Mouse (Mus musculus) forebrain, embryonic 14.5 days (tissue): Measurements from ENCODE around the gene Kcnj16. TPM values are rescaled to one million over a fixed set of nuclear protein-coding genes. Genes with fewer than 3 reads are reported as not detected.
A peak's percentile ranks its signal among the peaks of the same experiment; 100 is the strongest.

Experiments used
- ATAC-seq: fragments of 200-750 bp; cut with Nextera tagmentation; 2 replicates; pipeline ENCODE4 v1.8.0; 2017; ENCODE audit warnings: mild to moderate bottlenecking, moderate library complexity
- DNase-seq: peaks from one replicate; pipeline ENCODE4 v3.0.0-alpha.2; 2015; ENCODE audit warnings: low spot score
- H3K27ac ChIP-seq: fragments of 300-500 bp; sonication (generic); 2 replicates; pipeline ENCODE4 v1.5.1; 2014; ENCODE audit warnings: low read depth, mild to moderate bottlenecking, control low read depth, low read length, moderate library complexity
- H3K27me3 ChIP-seq: fragments of 300-500 bp; sonication (generic); replicated peaks from 2 replicates; pipeline ENCODE4 v1.6.1; 2014; ENCODE audit warnings: low read length, control low read depth, mixed read lengths; ENCODE audit not compliant: control insufficient read depth, insufficient read depth
- H3K36me3 ChIP-seq: fragments of 300-500 bp; sonication (generic); 2 replicates; pipeline ENCODE4 v1.6.1; 2014; ENCODE audit warnings: low read length, control low read depth; ENCODE audit not compliant: control insufficient read depth, insufficient read depth
- H3K4me1 ChIP-seq: fragments of 300-500 bp; sonication (generic); 2 replicates; pipeline ENCODE4 v1.6.1; 2014; ENCODE audit warnings: antibody characterized with exemption, low read length, control low read depth; ENCODE audit not compliant: control insufficient read depth, insufficient read depth
- H3K4me2 ChIP-seq: fragments of 300-500 bp; sonication (generic); 2 replicates; pipeline ENCODE4 v1.6.1; 2014; ENCODE audit warnings: mild to moderate bottlenecking, control low read depth, low read length
- H3K4me3 ChIP-seq: fragments of 300-500 bp; sonication (generic); 2 replicates; pipeline ENCODE4 v1.5.1; 2014; ENCODE audit warnings: low read depth, low read length, control low read depth
- H3K9ac ChIP-seq: fragments of 300-500 bp; sonication (generic); 2 replicates; pipeline ENCODE4 v1.6.1; 2014; ENCODE audit warnings: mild to moderate bottlenecking, low read length, control low read depth, moderate library complexity
- H3K9me3 ChIP-seq: fragments of 300-500 bp; sonication (generic); replicated peaks from 2 replicates; pipeline ENCODE4 v1.6.1; 2016; ENCODE audit warnings: low read length, control low read depth, mixed read lengths; ENCODE audit not compliant: control insufficient read depth
- WGBS: fragments of 180-500 bp; shearing (Covaris S2); extraction: QIAGEN DNeasy Blood & Tissue Kit; methylation state at CpG from one replicate; pipeline ENCODE4 v1.1.7; 2014; 5-methylcytosine and 5-hydroxymethylcytosine counted together
- polyA plus RNA-seq: library from polyadenylated mRNA; unstranded; fragments of >200 nt; fragmentation: Nextera tagmentation; extraction: Ambion mirVana; gene quantifications from 2 replicates; pipeline ENCODE4 v1.2.1, GENCODE M21; 2014

Kcnj16 gene
- polyA plus RNA-seq, result 0.14 TPM in 1 of 2 replicates, not detected in the other

DNA sequence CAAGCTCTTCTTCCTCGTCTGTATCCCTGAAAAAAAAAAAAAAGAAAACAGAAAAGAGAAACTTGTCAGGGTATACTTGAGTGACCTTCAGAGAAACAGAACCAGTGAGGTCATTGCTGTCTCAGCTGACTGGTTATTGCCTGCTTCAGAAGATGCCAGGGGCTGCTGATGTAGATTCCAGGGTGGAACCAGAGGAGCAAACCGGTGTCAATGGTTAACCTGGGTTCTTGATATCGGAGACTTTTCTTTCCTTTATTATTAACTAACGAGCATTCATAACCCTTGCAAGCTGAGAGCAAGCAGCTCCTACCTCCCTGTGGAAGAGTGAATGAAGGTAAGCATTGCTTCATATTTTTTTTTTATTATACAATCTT lies at the start of gene Kcnj16:
Gene Kcnj16, plus strand, starts transcription at position 272 of the 374 bp plus-strand sequence.
- DNase-seq, result no peak
- Histone ChIP-seq H3K36me3 (no peaks in the 10 kb centered on the region), H3K27me3 (no peaks in the 10 kb centered on the region), H3K9ac (no peak within 1 kb of the TSS), H3K4me1 (no peaks in the 10 kb centered on the region), H3K9me3 (no peaks in the 10 kb centered on the region), H3K27ac (no peak within 1 kb of the TSS), H3K4me3 (no peak within 1 kb of the TSS), H3K4me2 (no peak within 1 kb of the TSS)
- no peak for ATAC-seq
- 69% methylated on average over 4 of the region's 4 CpGs for WGBS

DNA sequence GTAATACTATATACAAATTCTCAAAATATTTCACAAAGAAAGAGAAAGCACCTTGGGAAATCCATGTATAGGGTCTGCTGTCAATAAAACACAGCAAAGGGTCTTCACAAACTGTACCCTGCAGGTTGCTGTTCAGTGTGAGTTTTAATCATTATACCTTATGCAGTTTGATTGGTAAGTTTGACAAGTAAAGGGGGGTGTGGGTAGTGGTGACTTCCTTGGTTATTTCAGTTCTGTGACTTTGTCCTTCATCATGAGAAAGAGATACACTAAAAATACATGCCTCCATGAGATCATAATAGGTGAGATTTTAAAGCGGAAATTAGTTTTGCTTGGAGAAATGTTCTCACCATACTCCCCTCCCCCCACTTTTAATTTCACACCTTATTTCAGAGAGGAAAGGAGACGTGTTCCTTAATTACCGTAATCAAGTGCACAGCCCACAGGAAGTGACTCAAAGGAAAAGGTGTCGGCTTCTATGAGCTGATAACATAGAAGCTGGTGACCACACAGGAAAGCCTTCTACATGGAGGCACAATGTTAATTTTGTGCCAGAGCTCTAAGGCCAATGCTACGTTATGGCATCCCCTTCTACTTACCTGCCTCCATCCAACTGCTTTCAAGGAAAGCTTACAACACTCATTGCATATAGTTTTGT lies 48.9 kb upstream of the Kcnj16 start:
- ATAC-seq (no peak), DNase-seq (no peak)
- H3K27ac ChIP-seq, result no peak overlapping the region
- H3K4me1 ChIP-seq, result no peaks in the 10 kb centered on the region
- H3K27me3 ChIP-seq, result no peaks in the 10 kb centered on the region
- no peak overlapping the region for H3K4me3 ChIP-seq
- no peak overlapping the region for H3K4me2 ChIP-seq
- H3K36me3 ChIP-seq, result no peaks in the 10 kb centered on the region
- no peak overlapping the region for H3K9ac ChIP-seq
- H3K9me3 ChIP-seq, result no peaks in the 10 kb centered on the region
- 82% methylated on average over 5 of the region's 5 CpGs for WGBS

GRCm38 (mm10) chr11:110935699-110936098 lies 32.1 kb upstream of the Kcnj16 start:
- Histone ChIP-seq H3K4me1 (no peaks in the 10 kb centered on the region), H3K9me3 (no peaks in the 10 kb centered on the region), H3K4me2 (no peak overlapping the region), H3K27ac (no peak overlapping the region), H3K36me3 (no peaks in the 10 kb centered on the region), H3K4me3 (no peak overlapping the region), H3K27me3 (no peaks in the 10 kb centered on the region), H3K9ac (no peak overlapping the region)
- no peak for ATAC-seq
- peak; percentile 43 for DNase-seq
- WGBS, result 46% methylated on average over 3 of the region's 3 CpGs

DNA sequence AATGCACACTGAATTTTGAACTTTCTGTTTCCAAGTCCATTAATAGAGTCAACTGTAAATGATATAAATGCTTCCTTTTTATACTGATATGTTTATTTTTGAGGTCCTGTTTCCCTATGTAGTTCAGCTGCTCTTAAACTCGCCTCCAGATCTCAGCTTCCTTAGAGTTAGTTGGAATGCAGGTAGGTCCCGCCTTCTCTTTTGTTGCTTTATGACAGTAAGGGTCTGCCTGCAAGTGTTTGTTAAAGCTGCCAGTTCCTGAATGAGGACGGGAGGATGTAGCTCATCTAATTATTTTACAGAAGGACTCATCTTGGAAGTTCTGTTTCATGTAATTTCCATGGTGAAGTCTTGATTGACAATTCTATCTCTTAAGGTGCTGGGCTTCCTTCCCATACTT lies 25.6 kb upstream of the Kcnj16 start:
- ATAC-seq (no peak), DNase-seq (no peak)
- Histone ChIP-seq H3K4me1 (no peaks in the 10 kb centered on the region), H3K4me2 (no peak overlapping the region), H3K36me3 (no peaks in the 10 kb centered on the region), H3K9me3 (no peaks in the 10 kb centered on the region), H3K27me3 (no peaks in the 10 kb centered on the region), H3K27ac (no peak overlapping the region), H3K4me3 (no peak overlapping the region), H3K9ac (no peak overlapping the region)
- WGBS, result 37% methylated on average over 3 of the region's 3 CpGs

DNA sequence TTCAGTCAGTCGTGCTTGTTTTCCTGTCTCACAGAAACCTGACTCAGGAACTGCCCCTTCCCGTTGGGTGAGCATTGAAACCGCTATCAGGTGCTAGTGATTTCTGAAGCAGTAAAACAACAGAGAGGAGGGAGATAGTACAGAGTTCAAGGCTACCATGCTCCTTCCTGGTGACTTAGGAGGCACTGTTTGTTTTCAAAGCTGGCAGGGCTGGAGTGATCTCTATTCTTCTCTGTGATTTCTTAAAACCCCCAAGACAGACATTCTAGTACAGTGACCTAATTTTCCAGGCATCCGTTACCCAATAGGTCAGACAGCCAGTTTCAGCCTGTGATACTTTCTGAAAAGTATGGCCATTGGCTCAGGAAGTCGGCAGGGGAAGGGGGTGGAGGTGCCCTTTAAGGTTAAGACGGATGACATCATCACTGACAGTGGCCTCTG lies 25.1 kb upstream of the Kcnj16 start:
- no peaks in the 10 kb centered on the region for H3K36me3 ChIP-seq
- H3K9ac ChIP-seq, result no peak overlapping the region
- no peak for DNase-seq
- no peaks in the 10 kb centered on the region for H3K9me3 ChIP-seq
- no peaks in the 10 kb centered on the region for H3K27me3 ChIP-seq
- ATAC-seq, result no peak
- WGBS, result 61% methylated on average over 6 of the region's 6 CpGs
- no peak overlapping the region for H3K4me3 ChIP-seq
- H3K27ac ChIP-seq, result no peak overlapping the region
- no peaks in the 10 kb centered on the region for H3K4me1 ChIP-seq
- no peak overlapping the region for H3K4me2 ChIP-seq

DNA sequence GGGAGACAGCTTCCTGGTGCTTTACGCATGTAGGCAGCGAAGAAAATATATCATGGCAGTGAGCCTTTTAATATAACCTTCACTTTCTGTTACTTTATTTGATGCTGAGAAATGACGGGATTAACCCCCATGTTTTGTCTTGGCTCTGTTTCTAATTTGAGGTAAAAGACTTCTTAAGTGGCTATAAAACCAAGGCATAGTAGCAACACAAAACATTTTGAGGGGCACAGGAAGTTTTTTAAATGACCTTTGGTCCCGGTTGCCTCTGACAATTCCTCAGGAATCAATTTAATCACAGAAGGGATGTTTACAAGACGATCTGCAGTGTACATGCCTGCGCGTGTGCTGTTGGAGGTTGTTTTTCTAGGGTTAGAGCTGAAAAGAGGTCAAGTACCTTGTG lies 11.2 kb upstream of the Kcnj16 start:
- ATAC-seq (no peak), DNase-seq (no peak)
- Histone ChIP-seq H3K4me3 (no peak overlapping the region), H3K27me3 (no peaks in the 10 kb centered on the region), H3K4me1 (no peaks in the 10 kb centered on the region), H3K36me3 (no peaks in the 10 kb centered on the region), H3K27ac (no peak overlapping the region), H3K9me3 (no peaks in the 10 kb centered on the region), H3K9ac (no peak overlapping the region), H3K4me2 (no peak overlapping the region)
- 68% methylated on average over 7 of the region's 7 CpGs for WGBS

- DNase-seq, result no peak
- 19% methylated on average over 5 of the region's 5 CpGs for WGBS
- no peaks in the 10 kb centered on the region for H3K9me3 ChIP-seq
- no peak overlapping the region for H3K4me3 ChIP-seq
- no peaks in the 10 kb centered on the region for H3K36me3 ChIP-seq
- no peaks in the 10 kb centered on the region for H3K27me3 ChIP-seq
- H3K27ac ChIP-seq, result no peak overlapping the region
- no peak for ATAC-seq
- H3K4me1 ChIP-seq, result no peaks in the 10 kb centered on the region
- no peak overlapping the region for H3K4me2 ChIP-seq
- H3K9ac ChIP-seq, result no peak overlapping the region
Observed at GRCm38 (mm10) chr11:110961592-110962021, 6.2 kb upstream of the Kcnj16 start.

GRCm38 (mm10) chr11:110967019-110967761 lies 643 bp upstream of the Kcnj16 start:
- Histone ChIP-seq H3K4me2 (no peak overlapping the region), H3K9me3 (no peaks in the 10 kb centered on the region), H3K4me1 (no peaks in the 10 kb centered on the region), H3K27me3 (no peaks in the 10 kb centered on the region), H3K27ac (no peak overlapping the region), H3K9ac (no peak overlapping the region), H3K36me3 (no peaks in the 10 kb centered on the region), H3K4me3 (no peak overlapping the region)
- ATAC-seq (no peak), DNase-seq (no peak)
- 80% methylated on average over 11 of the region's 11 CpGs for WGBS

GRCm38 (mm10) chr11:110968901-110969300 lies 1.1 kb downstream of the Kcnj16 start:
- H3K9ac ChIP-seq, result no peak overlapping the region
- no peak for DNase-seq
- no peaks in the 10 kb centered on the region for H3K36me3 ChIP-seq
- no peak overlapping the region for H3K4me3 ChIP-seq
- no peaks in the 10 kb centered on the region for H3K27me3 ChIP-seq
- H3K4me1 ChIP-seq, result no peaks in the 10 kb centered on the region
- no peak overlapping the region for H3K4me2 ChIP-seq
- H3K9me3 ChIP-seq, result no peaks in the 10 kb centered on the region
- no peak overlapping the region for H3K27ac ChIP-seq
- ATAC-seq, result no peak
